Mouse (Mus musculus) MEL (cell line): ENCODE measurements around the gene Prm1. TPM values are rescaled to one million over a fixed set of nuclear protein-coding genes. Genes with fewer than 3 reads are reported as not detected.

Experiments used
- DNase-seq: peaks from one replicate; pipeline ENCODE4 v3.0.0; 2011; ENCODE audit warnings: low read depth, low spot score
- H3K27ac ChIP-seq: 2 replicates; pipeline ENCODE4 v1.5.1; 2012; ENCODE audit warnings: low read depth, mild to moderate bottlenecking, control low read depth, low read length, moderate library complexity; ENCODE audit not compliant: control insufficient read depth
- H3K27me3 ChIP-seq, 2 experiments: fragments of 150-350 bp in 1 of 2; sonication (generic) in 1 of 2; 2 replicates each; pipeline ENCODE4 v1.6.1; 2012; ENCODE audit warnings: low read length in 2 of 2, mild to moderate bottlenecking in 2 of 2, improper control_type of control experiment in 1 of 2, moderate library complexity in 1 of 2; ENCODE audit not compliant: insufficient read depth in 2 of 2, control insufficient read depth in 1 of 2
- H3K36me3 ChIP-seq, 2 experiments: 2 replicates each; pipeline ENCODE4 v1.6.1; 2012 to 2014; ENCODE audit warnings: low read length in 2 of 2, improper control_type of control experiment in 1 of 2, inconsistent platforms in 1 of 2, mild to moderate bottlenecking in 1 of 2; ENCODE audit not compliant: insufficient read depth in 2 of 2, control insufficient read depth in 1 of 2
- H3K4me1 ChIP-seq, 2 experiments: fragments of 150-350 bp in 1 of 2; sonication (generic) in 1 of 2; 2 replicates each; pipeline ENCODE4 v1.6.1; 2012; ENCODE audit warnings: low read length in 2 of 2, improper control_type of control experiment in 1 of 2, mild to moderate bottlenecking in 1 of 2; ENCODE audit not compliant: insufficient read depth in 2 of 2, control insufficient read depth in 1 of 2
- H3K4me3 ChIP-seq, 2 experiments: fragments of 150-350 bp in 1 of 2; sonication (generic) in 1 of 2; 2 replicates each; pipeline ENCODE4 v1.5.1; 2012; ENCODE audit warnings: low read depth in 2 of 2, low read length in 2 of 2, mild to moderate bottlenecking in 2 of 2, moderate library complexity in 2 of 2, control low read depth in 1 of 2, improper control_type of control experiment in 1 of 2; ENCODE audit not compliant: control insufficient read depth in 1 of 2, insufficient read depth in 1 of 2
- H3K79me2 ChIP-seq: 2 replicates; pipeline ENCODE4 v1.6.1; 2012; ENCODE audit warnings: mild to moderate bottlenecking, low read length, moderate library complexity; ENCODE audit not compliant: control insufficient read depth, poor library complexity, insufficient read depth
- H3K9ac ChIP-seq: 2 replicates; pipeline ENCODE4 v1.6.1; 2012; ENCODE audit warnings: low read depth, mild to moderate bottlenecking, control low read depth, low read length, moderate library complexity; ENCODE audit not compliant: control insufficient read depth, poor library complexity, severe bottlenecking
- H3K9me3 ChIP-seq: fragments of 150-350 bp; sonication (generic); replicated peaks from 2 replicates; pipeline ENCODE4 v1.6.1; 2012; ENCODE audit warnings: mild to moderate bottlenecking, low read length, improper control_type of control experiment, moderate library complexity; ENCODE audit not compliant: insufficient read depth
- CHD2 ChIP-seq: IDR thresholded peaks from 2 replicates; pipeline ENCODE4 v1.6.1; 2011; ENCODE audit warnings: low read length, improper control_type of control experiment
- CTCF ChIP-seq, 3 experiments: IDR thresholded peaks in 2 of 3; conservative IDR thresholded peaks in 1 of 3; 2 replicates each; pipeline ENCODE4 v1.5.1; 2011 to 2012; ENCODE audit warnings: low read length in 3 of 3, low read depth in 2 of 3, mild to moderate bottlenecking in 2 of 3, improper control_type of control experiment in 1 of 3, inconsistent platforms in 1 of 3, mixed read lengths in 1 of 3, moderate library complexity in 1 of 3; ENCODE audit not compliant: control insufficient read depth in 1 of 3, insufficient read depth in 1 of 3, poor library complexity in 1 of 3, severe bottlenecking in 1 of 3
- E2F4 ChIP-seq: IDR thresholded peaks from 2 replicates; pipeline ENCODE4 v1.6.1; 2011; ENCODE audit warnings: low read depth, low read length, improper control_type of control experiment, borderline replicate concordance
- EP300 ChIP-seq, 2 experiments: IDR thresholded peaks; 2 replicates each; pipeline ENCODE4 v1.6.1; 2011; ENCODE audit warnings: improper control_type of control experiment in 2 of 2, low read length in 2 of 2, low read depth in 1 of 2, mild to moderate bottlenecking in 1 of 2
- ETS1 ChIP-seq: IDR thresholded peaks from 2 replicates; pipeline ENCODE4 v1.6.1; 2012; ENCODE audit warnings: low read depth, mild to moderate bottlenecking, inconsistent platforms, low read length, improper control_type of control experiment, moderate library complexity
- GABPA ChIP-seq: IDR thresholded peaks from 2 replicates; pipeline ENCODE4 v1.6.1; 2012; ENCODE audit warnings: low read depth, mild to moderate bottlenecking, inconsistent platforms, low read length, improper control_type of control experiment, moderate library complexity
- HCFC1 ChIP-seq: IDR thresholded peaks from 2 replicates; pipeline ENCODE4 v1.6.1; 2012; ENCODE audit warnings: low read depth, mild to moderate bottlenecking, inconsistent platforms, low read length, improper control_type of control experiment, moderate library complexity
- KAT2A ChIP-seq: conservative IDR thresholded peaks from 2 replicates; pipeline ENCODE4 v1.6.1; 2012; ENCODE audit warnings: low read depth, low read length, improper control_type of control experiment, inconsistent platforms
- MAX ChIP-seq: IDR thresholded peaks from 2 replicates; pipeline ENCODE4 v1.6.1; 2011; ENCODE audit warnings: low read length, improper control_type of control experiment
- MEF2A ChIP-seq: IDR thresholded peaks from 2 replicates; pipeline ENCODE4 v1.6.1; 2014; ENCODE audit warnings: low read depth, mild to moderate bottlenecking, inconsistent platforms, low read length, improper control_type of control experiment; ENCODE audit not compliant: poor library complexity, insufficient replicate concordance, severe bottlenecking; ENCODE audit errors: extremely low read depth
- MXI1 ChIP-seq: IDR thresholded peaks from 2 replicates; pipeline ENCODE4 v1.6.1; 2011; ENCODE audit warnings: mild to moderate bottlenecking, low read depth, low read length, improper control_type of control experiment
- MYB ChIP-seq: IDR thresholded peaks from 2 replicates; pipeline ENCODE4 v1.6.1; 2011; ENCODE audit warnings: mild to moderate bottlenecking, low read depth, low read length, improper control_type of control experiment
- POLR2AphosphoS2 ChIP-seq: IDR thresholded peaks from 2 replicates; pipeline ENCODE4 v1.6.1; 2011; ENCODE audit warnings: low read length, improper control_type of control experiment
- RCOR1 ChIP-seq: IDR thresholded peaks from 2 replicates; pipeline ENCODE4 v1.6.1; 2012; ENCODE audit warnings: low read depth, mild to moderate bottlenecking, inconsistent platforms, low read length, improper control_type of control experiment
- SIN3A ChIP-seq: IDR thresholded peaks from 2 replicates; pipeline ENCODE4 v1.6.1; 2012; ENCODE audit warnings: low read length, improper control_type of control experiment, inconsistent platforms
- SMC3 ChIP-seq: IDR thresholded peaks from 2 replicates; pipeline ENCODE4 v1.6.1; 2011; ENCODE audit warnings: low read depth, low read length, improper control_type of control experiment
- TAL1 ChIP-seq: IDR thresholded peaks from 2 replicates; pipeline ENCODE4 v1.6.1; 2012; ENCODE audit warnings: mild to moderate bottlenecking, inconsistent platforms, low read length, moderate library complexity, mixed read lengths
- TBP ChIP-seq: IDR thresholded peaks from 2 replicates; pipeline ENCODE4 v1.8.0; 2011; ENCODE audit warnings: low read depth, low read length, improper control_type of control experiment
- TCF12 ChIP-seq: IDR thresholded peaks from 2 replicates; pipeline ENCODE4 v1.6.1; 2014; ENCODE audit warnings: low read depth, mild to moderate bottlenecking, inconsistent platforms, low read length, improper control_type of control experiment, moderate library complexity
- USF1 ChIP-seq: IDR thresholded peaks from 2 replicates; pipeline ENCODE4 v1.6.1; 2014; ENCODE audit warnings: low read depth, mild to moderate bottlenecking, inconsistent platforms, low read length, improper control_type of control experiment, moderate library complexity
- USF2 ChIP-seq, 2 experiments: IDR thresholded peaks; 2 replicates each; pipeline ENCODE4 v1.6.1; 2011 to 2012; ENCODE audit warnings: improper control_type of control experiment in 2 of 2, low read length in 2 of 2, borderline replicate concordance in 1 of 2, inconsistent platforms in 1 of 2, low read depth in 1 of 2, mild to moderate bottlenecking in 1 of 2; ENCODE audit not compliant: insufficient read depth in 1 of 2
- ZC3H11A ChIP-seq: IDR thresholded peaks from 2 replicates; pipeline ENCODE4 v1.6.1; 2012; ENCODE audit warnings: low read depth, mild to moderate bottlenecking, inconsistent platforms, low read length, improper control_type of control experiment
- ZKSCAN1 ChIP-seq: IDR thresholded peaks from 2 replicates; pipeline ENCODE4 v1.6.1; 2012; ENCODE audit warnings: low read depth, mild to moderate bottlenecking, inconsistent platforms, low read length, improper control_type of control experiment, moderate library complexity
- polyA plus RNA-seq, 2 experiments: library from polyadenylated mRNA; stranded (reverse) in 1 of 2; unstranded in 1 of 2; fragments of >175 nt in 1 of 2; fragments of >200 nt in 1 of 2; gene quantifications; 2 replicates each; pipeline versions ENCODE4 v1.2.1 to v1.2.4; 2012; ENCODE audit warnings: low replicate concordance in 2 of 2, low read depth in 1 of 2; ENCODE audit not compliant: insufficient read length in 2 of 2, insufficient read depth in 1 of 2, missing spikeins in 1 of 2
- total RNA-seq: library from RNA; depleted of rRNA; stranded (reverse); fragments of 300-350 nt; gene quantifications from 2 replicates; pipeline ENCODE4 v1.2.3, GENCODE M21; 2012

The Prm1 gene
- total and polyA plus RNA-seq, 3 experiments = not detected

DNA sequence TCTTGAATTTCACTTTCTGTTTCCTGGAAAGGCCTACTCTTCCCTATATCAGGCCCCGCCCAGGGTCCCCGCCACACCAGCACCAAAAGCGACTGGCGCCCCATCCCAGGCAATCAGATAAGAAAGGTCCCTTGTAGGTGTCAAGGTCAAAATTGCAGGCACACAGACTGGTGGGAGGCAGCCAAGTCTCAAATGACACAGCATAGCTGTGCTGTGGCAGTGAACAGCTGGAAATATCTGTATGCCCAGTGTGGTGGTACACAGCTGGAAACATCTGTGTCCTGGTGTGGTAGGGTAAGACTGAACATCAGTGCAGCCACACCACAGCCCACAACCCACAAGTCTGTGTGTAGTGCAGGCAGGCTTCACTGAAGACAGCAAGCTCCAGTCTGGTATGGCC, 9.2 kb upstream of the Prm1 start:
- peak overlapping the region; percentile 38 to 61 for H3K4me3 ChIP-seq
- H3K79me2 ChIP-seq = no peaks in the 10 kb centered on the region
- TF ChIP-seq MAX (no peak), ETS1 (peak; percentile 42)
- TF ChIP-seq, all 39 proteins: peak for 1
- Histone ChIP-seq H3K27ac (no peak overlapping the region), H3K9me3 (no peaks in the 10 kb centered on the region), H3K36me3 (peaks cover 0 to 10% of the 10 kb centered on the region in 2 experiments; a peak in 2 of 4 replicates), H3K9ac (peak overlapping the region; percentile 35; the same call in 1 of the 2 replicates), H3K4me1 (peaks cover 5 to 22% of the 10 kb centered on the region in 2 experiments; a peak in 3 of 4 replicates), H3K27me3 (peaks cover 0 to 2% of the 10 kb centered on the region in 2 experiments; a peak in 1 of 4 replicates)
- peak; percentile 24 for DNase-seq

DNA sequence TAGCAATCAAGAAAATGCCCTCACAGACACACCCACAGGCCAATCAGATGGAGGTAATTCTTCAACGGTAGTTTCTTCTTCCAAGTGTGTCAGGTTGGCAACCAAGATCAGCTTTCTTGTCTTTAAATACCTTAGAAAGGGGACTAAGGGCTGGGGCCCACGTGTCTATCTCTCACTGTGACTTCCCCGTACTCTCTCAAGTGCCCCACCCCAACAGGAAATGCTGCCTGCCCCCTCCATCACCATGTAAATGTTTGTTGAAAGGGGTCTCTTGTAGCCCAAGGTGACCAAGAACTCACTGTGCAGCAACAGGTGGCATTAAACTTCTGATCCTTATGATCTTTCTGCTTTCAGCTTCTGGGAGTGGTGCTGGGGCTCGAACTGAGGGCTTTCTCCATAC, 8.1 kb upstream of the Prm1 start:
- Histone ChIP-seq H3K27ac (no peak overlapping the region), H3K79me2 (no peaks in the 10 kb centered on the region), H3K9me3 (no peaks in the 10 kb centered on the region), H3K9ac (no peak overlapping the region), H3K27me3 (peaks cover 5% of the 10 kb centered on the region in 2 experiments; a peak in 3 of 4 replicates), H3K36me3 (peaks cover 0 to 10% of the 10 kb centered on the region in 2 experiments; a peak in 2 of 4 replicates), H3K4me3 (no peak overlapping the region), H3K4me1 (peaks cover 5 to 22% of the 10 kb centered on the region in 2 experiments; a peak in 3 of 4 replicates)
- DNase-seq = peak; percentile 20
- TF ChIP-seq ZKSCAN1 (no peak), ZC3H11A (no peak), POLR2AphosphoS2 (no peak), MAX (no peak), KAT2A (no peak), TBP (no peak), HCFC1 (no peak)

DNA sequence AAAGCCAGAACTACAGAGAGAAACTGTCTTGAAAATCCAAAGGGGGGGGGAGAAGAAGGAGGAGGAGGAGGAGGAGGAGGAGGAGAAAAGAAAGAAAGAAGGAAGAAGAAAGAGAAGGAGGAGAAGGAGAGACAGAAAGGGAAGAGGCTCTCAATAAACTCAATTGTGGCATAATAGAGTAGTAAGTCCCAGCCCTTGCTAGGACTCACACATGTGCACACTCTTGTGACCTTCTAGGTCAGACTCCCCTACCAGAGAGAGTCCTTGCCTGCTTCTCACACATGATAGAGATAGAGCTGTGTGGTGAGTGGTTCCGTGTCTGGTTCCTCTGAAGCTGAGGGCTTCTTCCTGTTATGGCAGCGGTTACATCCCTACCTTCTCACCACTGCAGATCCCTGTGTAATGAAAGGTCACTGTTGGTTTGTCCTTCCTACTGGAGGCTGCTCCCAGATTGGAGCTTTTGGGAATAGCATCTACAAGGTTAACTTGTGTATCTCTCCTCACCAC, 7.3 kb upstream of the Prm1 start, which contains the start of gene Gm11172:
Gm11172 (plus strand) TSS at position 51 of the 507 bp plus-strand sequence.
- peaks cover 0 to 10% of the 10 kb centered on the region in 2 experiments; a peak in 2 of 4 replicates for H3K36me3 ChIP-seq
- H3K4me3 ChIP-seq = no peak within 1 kb of the TSS
- DNase-seq = no peak
- H3K9me3 ChIP-seq = no peaks in the 10 kb centered on the region
- H3K4me1 ChIP-seq = peaks cover 5 to 22% of the 10 kb centered on the region in 2 experiments; a peak in 3 of 4 replicates
- no peaks in the 10 kb centered on the region for H3K79me2 ChIP-seq
- H3K9ac ChIP-seq = no peak within 1 kb of the TSS
- no peak for TF ChIP-seq POLR2AphosphoS2
- TF ChIP-seq SMC3 = no peak
- no peak for TF ChIP-seq USF1
- no peak for TF ChIP-seq MYB
- no peak for TF ChIP-seq CHD2
- TF ChIP-seq RCOR1 = no peak
- no peak for TF ChIP-seq KAT2A
- no peak for TF ChIP-seq CTCF (IDR thresholded peaks at IDR 0.05 in 2 of 3, conservative IDR thresholded peaks at IDR 0.05 in 1 of 3; ENCODE audit: control insufficient read depth in 1 of 3, insufficient read depth in 1 of 3, low read depth in 2 of 3, low read length in 3 of 3, poor library complexity in 1 of 3, severe bottlenecking in 1 of 3)
- TF ChIP-seq GABPA = no peak
- no peak for TF ChIP-seq HCFC1
- TF ChIP-seq SIN3A = no peak
- TF ChIP-seq TCF12 = no peak
- no peak for TF ChIP-seq EP300 (IDR thresholded peaks at IDR 0.05; ENCODE audit: low read depth in 1 of 2, low read length in 2 of 2)
- TF ChIP-seq ZKSCAN1 = no peak
- no peak for TF ChIP-seq USF2 (IDR thresholded peaks at IDR 0.05; ENCODE audit: borderline replicate concordance in 1 of 2, insufficient read depth in 1 of 2, low read depth in 1 of 2, low read length in 2 of 2)
- no peak for TF ChIP-seq MEF2A
- TF ChIP-seq TAL1 = no peak
- TF ChIP-seq MXI1 = no peak
- TF ChIP-seq E2F4 = no peak
- H3K27ac ChIP-seq = no peak within 1 kb of the TSS
- peaks cover 5 to 10% of the 10 kb centered on the region in 2 experiments; a peak in 3 of 4 replicates for H3K27me3 ChIP-seq
